Mouse (Mus musculus) testis, adult 2 months (tissue): ENCODE measurements around the gene Syndig1l.

Experiments
- CTCF ChIP-seq: fragments of 200-500 bp; IDR thresholded peaks from 2 replicates; pipeline ENCODE4 v1.5.1; 2012; ENCODE audit warnings: low read depth, mild to moderate bottlenecking, inconsistent platforms, low read length, moderate library complexity; ENCODE audit not compliant: control insufficient read depth, insufficient read depth, insufficient replicate concordance
- POLR2A ChIP-seq: fragments of 200-500 bp; IDR thresholded peaks from 2 replicates; pipeline ENCODE4 v1.6.1; 2012; ENCODE audit warnings: low read depth, mild to moderate bottlenecking, inconsistent platforms, low read length, moderate library complexity; ENCODE audit not compliant: control insufficient read depth

- TF ChIP-seq CTCF (no peak), POLR2A (no peak)
Measured at GRCm38 (mm10) chr12:84674666-84675526, 23.7 kb downstream of the Syndig1l start.
